ENCODE assay signal across 29 mouse cellular contexts in genomic region chr7:68491143-68491810, GRCm38 (mm10).
DNase-seq lines count a peak whose midpoint lies in the region; ATAC-seq and TF ChIP-seq lines count a peak whose summit lies in the region.
"Had no signal": no experiment of that assay in that cellular context is flagged by ENCODE, and none has a peak within 500 bp of the region (broad histone marks: within the 10 kb centered on the region; RNA-seq: fewer than 3 reads in every experiment).

No protein-coding gene starts in this region.

- TF ChIP-seq CTCF in kidney, adult 2 months (conservative IDR thresholded peaks at IDR 0.05; ENCODE audit: insufficient read depth, insufficient read length, low read depth, low read length) = no peak

- H3K4me2 ChIP-seq in kidney, embryonic 14.5 days (replicated peaks; ENCODE audit: low read depth, low read length) = no peak overlapping the region
- H3K4me2 ChIP-seq in stomach, embryonic 16.5 days (ENCODE audit: low read depth, low read length) = no peak overlapping the region
- H3K4me2 ChIP-seq in hindbrain, embryonic 16.5 days (ENCODE audit: low read length) = no peak overlapping the region
- H3K4me2 ChIP-seq: heart, embryonic 13.5 days; hindbrain, embryonic 15.5 days; intestine, embryonic 15.5 days; stomach, embryonic 15.5 days had no signal

- no peaks in the 10 kb centered on the region for H3K9me3 ChIP-seq in kidney, embryonic 14.5 days (ENCODE audit: control insufficient read depth, low read length)
- no peaks in the 10 kb centered on the region for H3K9me3 ChIP-seq in stomach, embryonic 16.5 days (replicated peaks; ENCODE audit: control insufficient read depth, low read length)
- H3K9me3 ChIP-seq in hindbrain, embryonic 16.5 days (ENCODE audit: control insufficient read depth, low read length) = no peaks in the 10 kb centered on the region
- H3K9me3 ChIP-seq: heart, embryonic 13.5 days; hindbrain, embryonic 10.5 days; hindbrain, embryonic 15.5 days; intestine, embryonic 15.5 days; stomach, embryonic 15.5 days had no signal

- H3K27me3 ChIP-seq in kidney, embryonic 14.5 days (ENCODE audit: control insufficient read depth, insufficient read depth, low read length) = no peaks in the 10 kb centered on the region
- H3K27me3 ChIP-seq in kidney, adult 2 months (replicated peaks; ENCODE audit: control insufficient read depth, insufficient read depth, low read length) = 0 out of 2 replicates have a peak, but pooled peaks cover 1% of the 10 kb centered on the region
- H3K27me3 ChIP-seq in stomach, embryonic 16.5 days (ENCODE audit: control insufficient read depth, insufficient read depth, low read length) = no peaks in the 10 kb centered on the region
- H3K27me3 ChIP-seq in hindbrain, embryonic 16.5 days (replicated peaks; ENCODE audit: control insufficient read depth, insufficient read depth, low read length) = no peaks in the 10 kb centered on the region
- H3K27me3 ChIP-seq: heart, embryonic 13.5 days; hindbrain, embryonic 15.5 days; intestine, embryonic 15.5 days; stomach, embryonic 15.5 days had no signal

- no peak overlapping the region for H3K27ac ChIP-seq in kidney, embryonic 14.5 days (ENCODE audit: low read depth, low read length)
- H3K27ac ChIP-seq in kidney, adult 2 months (ENCODE audit: insufficient read depth, low read depth, low read length) = no peak overlapping the region
- no peak overlapping the region for H3K27ac ChIP-seq in stomach, embryonic 16.5 days (ENCODE audit: low read length)
- no peak overlapping the region for H3K27ac ChIP-seq in hindbrain, embryonic 16.5 days (ENCODE audit: low read depth, low read length)
- H3K27ac ChIP-seq: gastrocnemius, adult 2 months; heart, embryonic 13.5 days; hindbrain, embryonic 10.5 days; hindbrain, embryonic 15.5 days; intestine, embryonic 15.5 days; liver, embryonic 14.5 days; stomach, embryonic 15.5 days had no signal

- WGBS in kidney, embryonic 14.5 days = 75% methylated on average over 6 of the region's 6 CpGs
- WGBS in kidney, adult 2 months = 70% methylated on average over 6 of the region's 6 CpGs
- WGBS in stomach, embryonic 16.5 days = 64% methylated on average over 6 of the region's 6 CpGs
- 77% methylated on average over 6 of the region's 6 CpGs for WGBS in hindbrain, embryonic 16.5 days

- H3K4me3 ChIP-seq in kidney, embryonic 14.5 days (ENCODE audit: low read length) = no peak overlapping the region
- no peak overlapping the region for H3K4me3 ChIP-seq in kidney, adult 2 months (ENCODE audit: insufficient read depth, low read depth, low read length)
- H3K4me3 ChIP-seq in stomach, embryonic 16.5 days (replicated peaks; ENCODE audit: low read length) = no peak overlapping the region
- H3K4me3 ChIP-seq in hindbrain, embryonic 16.5 days (ENCODE audit: low read length) = no peak overlapping the region
- H3K4me3 ChIP-seq: erythroblast, embryonic 14.5 days; gastrocnemius, adult 2 months; heart, embryonic 13.5 days; hindbrain, embryonic 10.5 days; hindbrain, embryonic 15.5 days; intestine, embryonic 15.5 days; stomach, embryonic 15.5 days had no signal

- no peaks in the 10 kb centered on the region for H3K4me1 ChIP-seq in kidney, embryonic 14.5 days (ENCODE audit: control insufficient read depth, insufficient read depth, low read length)
- H3K4me1 ChIP-seq in kidney, adult 2 months (ENCODE audit: control insufficient read depth, insufficient read depth, low read length) = no peaks in the 10 kb centered on the region
- H3K4me1 ChIP-seq in stomach, embryonic 16.5 days (ENCODE audit: control insufficient read depth, insufficient read depth, low read length) = no peaks in the 10 kb centered on the region
- no peaks in the 10 kb centered on the region for H3K4me1 ChIP-seq in hindbrain, embryonic 16.5 days (ENCODE audit: control insufficient read depth, insufficient read depth, low read depth, low read length)
- H3K4me1 ChIP-seq: heart, embryonic 13.5 days; hindbrain, embryonic 10.5 days; hindbrain, embryonic 15.5 days; intestine, embryonic 15.5 days; stomach, embryonic 15.5 days had no signal

- DNase-seq in kidney, adult 2 months = no peak
- DNase-seq in kidney, postnatal 4 days = peak; percentile 43 to 65
- no peak for DNase-seq in kidney, postnatal 36 days
- DNase-seq in lung, postnatal 10 days = peak; percentile 66
- DNase-seq: adrenal gland, postnatal 36 days; cerebellum, adult 18-20 months; cerebellum, postnatal 14 days; gastrocnemius, adult 2 months; heart, postnatal 14 days; layer of hippocampus, postnatal 36 days; liver; midbrain, embryonic 14.5 days; retina, postnatal 1 day; right cerebral cortex, postnatal 14 days; thymus, adult 18-20 months; thymus, postnatal 25 days had no signal

- TF ChIP-seq POLR2A in kidney, adult 2 months (IDR thresholded peaks at IDR 0.05; ENCODE audit: low read depth, low read length) = no peak

- H3K36me3 ChIP-seq in kidney, embryonic 14.5 days (ENCODE audit: control insufficient read depth, insufficient read depth, low read length) = no peaks in the 10 kb centered on the region
- no peaks in the 10 kb centered on the region for H3K36me3 ChIP-seq in kidney, adult 2 months (ENCODE audit: control insufficient read depth, insufficient read depth, low read length)
- H3K36me3 ChIP-seq in stomach, embryonic 16.5 days (ENCODE audit: control insufficient read depth, insufficient read depth, low read length) = no peaks in the 10 kb centered on the region
- no peaks in the 10 kb centered on the region for H3K36me3 ChIP-seq in hindbrain, embryonic 16.5 days (ENCODE audit: control insufficient read depth, insufficient read depth, low read length)
- H3K36me3 ChIP-seq: heart, embryonic 13.5 days; hindbrain, embryonic 10.5 days; hindbrain, embryonic 15.5 days; intestine, embryonic 15.5 days; stomach, embryonic 15.5 days had no signal

- H3K9ac ChIP-seq in kidney, embryonic 14.5 days (ENCODE audit: low read depth, low read length) = no peak overlapping the region
- no peak overlapping the region for H3K9ac ChIP-seq in stomach, embryonic 16.5 days (ENCODE audit: low read length)
- no peak overlapping the region for H3K9ac ChIP-seq in hindbrain, embryonic 16.5 days (ENCODE audit: low read depth, low read length)
- H3K9ac ChIP-seq: heart, embryonic 13.5 days; hindbrain, embryonic 15.5 days; intestine, embryonic 15.5 days; liver, embryonic 14.5 days; stomach, embryonic 15.5 days had no signal

- 0 out of 2 replicates have a peak, but pooled peaks have one; percentile 28 for ATAC-seq in kidney, embryonic 14.5 days (ENCODE audit: low FRiP score, low TSS enrichment)
- peak; percentile 73 for ATAC-seq in stomach, embryonic 16.5 days (ENCODE audit: insufficient read depth, low FRiP score)
- ATAC-seq in activated CD4-positive, CD25-positive, alpha-beta regulatory T cell, adult 4 months = no peak
- ATAC-seq in hindbrain, embryonic 16.5 days = no peak
- ATAC-seq: forebrain, embryonic 16.5 days; intestine, embryonic 15.5 days; Patski had no signal

Comparison
In these comparisons a context has a peak if more than half of its experiments do, and no peak if none do; other contexts are left out.
1. DNase-seq: peak in kidney, postnatal 4 days (2 of 2) and lung, postnatal 10 days (single experiment); none in kidney, adult 2 months (single experiment) and kidney, postnatal 36 days (0 of 2).
2. ATAC-seq: peak in kidney, embryonic 14.5 days (single experiment) and stomach, embryonic 16.5 days (single experiment); none in activated CD4-positive, CD25-positive, alpha-beta regulatory T cell, adult 4 months (single experiment) and hindbrain, embryonic 16.5 days (single experiment).